Mouse (Mus musculus): ENCODE measurements at regions not wholly inside any gene's neighbourhood (a gene's known extent, or its start where the extent isn't known, plus 50 kb on each side); places are given as distances from the start of the nearest gene placed in this dataset.

- WGBS: 43% methylated on average over 2 of the region's 2 CpGs
- no peak overlapping the region for H3K4me2 ChIP-seq
- H3K27ac ChIP-seq: no peak overlapping the region
- H3K27me3 ChIP-seq (replicated peaks): no peaks in the 10 kb centered on the region
- H3K4me3 ChIP-seq (replicated peaks): no peak overlapping the region
- H3K36me3 ChIP-seq: no peaks in the 10 kb centered on the region
- no peaks in the 10 kb centered on the region for H3K9me3 ChIP-seq
- no peaks in the 10 kb centered on the region for H3K4me1 ChIP-seq
- ATAC-seq (ENCODE audit: insufficient read depth, low FRiP score, low read depth): no peak
- H3K9ac ChIP-seq: no peak overlapping the region
These were observed 71.5 kb upstream of the Actbl2 start for GRCm38 (mm10) chr13:111183293-111183692.

DNA sequence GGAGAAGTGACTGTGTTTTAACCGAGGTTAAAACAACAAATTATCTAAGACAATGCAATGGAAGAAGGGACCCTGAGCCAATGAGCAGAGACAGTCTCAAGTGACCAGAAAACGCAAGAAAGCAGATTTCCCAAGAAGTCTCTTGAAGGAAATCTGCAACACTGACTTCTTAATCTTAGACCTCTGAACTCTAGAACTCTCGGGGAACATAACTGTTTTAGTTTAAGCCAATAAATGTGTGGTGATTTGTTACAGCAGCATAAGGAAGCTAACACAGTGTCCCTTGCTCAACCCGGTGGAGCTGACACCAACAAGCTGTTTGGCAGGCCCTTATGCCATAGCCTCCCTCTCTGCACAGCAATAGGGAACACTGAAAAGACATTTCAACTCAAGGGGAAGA is 69.0 kb upstream of the Actbl2 start:
- H3K9ac ChIP-seq: no peak overlapping the region
- no peaks in the 10 kb centered on the region for H3K36me3 ChIP-seq
- H3K27ac ChIP-seq: no peak overlapping the region
- H3K27me3 ChIP-seq (replicated peaks): no peaks in the 10 kb centered on the region
- H3K9me3 ChIP-seq: no peaks in the 10 kb centered on the region
- WGBS: 55% methylated on average over 4 of the region's 4 CpGs
- H3K4me1 ChIP-seq: no peaks in the 10 kb centered on the region
- H3K4me2 ChIP-seq: no peak overlapping the region
- H3K4me3 ChIP-seq (replicated peaks): no peak overlapping the region
- no peak for ATAC-seq (ENCODE audit: insufficient read depth, low FRiP score, low read depth)

GRCm38 (mm10) chr13:111186833-111187232 is 68.0 kb upstream of the Actbl2 start:
- 81% methylated on average over 2 of the region's 2 CpGs for WGBS
- ATAC-seq (ENCODE audit: insufficient read depth, low FRiP score, low read depth): no peak
- no peak overlapping the region for H3K4me2 ChIP-seq

GRCm38 (mm10) chr13:111193919-111194318 is 60.9 kb upstream of the Actbl2 start:
- Histone ChIP-seq H3K9ac (no peak overlapping the region), H3K9me3 (no peaks in the 10 kb centered on the region), H3K4me2 (no peak overlapping the region), H3K4me3 (replicated peaks) (no peak overlapping the region), H3K27me3 (replicated peaks) (no peaks in the 10 kb centered on the region), H3K4me1 (no peaks in the 10 kb centered on the region), H3K27ac (peak overlapping the region; percentile 72), H3K36me3 (no peaks in the 10 kb centered on the region)
- ATAC-seq (ENCODE audit: insufficient read depth, low FRiP score, low read depth): peak; percentile 96
- 56% methylated on average over 2 of the region's 2 CpGs for WGBS

More at GRCm38 (mm10) chr13:111186833-111187232, 68.0 kb upstream of the Actbl2 start:
- H3K4me3 ChIP-seq (replicated peaks): no peak overlapping the region
- no peaks in the 10 kb centered on the region for H3K36me3 ChIP-seq
- H3K27me3 ChIP-seq (replicated peaks): no peaks in the 10 kb centered on the region
- H3K4me1 ChIP-seq: no peaks in the 10 kb centered on the region
- no peak overlapping the region for H3K27ac ChIP-seq
- H3K9ac ChIP-seq: no peak overlapping the region
- no peaks in the 10 kb centered on the region for H3K9me3 ChIP-seq

- Histone ChIP-seq H3K9me3 (no peaks in the 10 kb centered on the region), H3K9ac (no peak overlapping the region), H3K4me1 (no peaks in the 10 kb centered on the region), H3K4me3 (replicated peaks) (no peak overlapping the region), H3K36me3 (no peaks in the 10 kb centered on the region), H3K4me2 (no peak overlapping the region), H3K27me3 (replicated peaks) (no peaks in the 10 kb centered on the region), H3K27ac (peak overlapping the region; percentile 70)
- 32% methylated on average over 7 of the region's 7 CpGs for WGBS
- peak; percentile 44; the same call in 1 of the 2 replicates for ATAC-seq (ENCODE audit: insufficient read depth, low FRiP score, low read depth)
These were observed 60.5 kb upstream of the Actbl2 start for GRCm38 (mm10) chr13:111194337-111194736.

DNA sequence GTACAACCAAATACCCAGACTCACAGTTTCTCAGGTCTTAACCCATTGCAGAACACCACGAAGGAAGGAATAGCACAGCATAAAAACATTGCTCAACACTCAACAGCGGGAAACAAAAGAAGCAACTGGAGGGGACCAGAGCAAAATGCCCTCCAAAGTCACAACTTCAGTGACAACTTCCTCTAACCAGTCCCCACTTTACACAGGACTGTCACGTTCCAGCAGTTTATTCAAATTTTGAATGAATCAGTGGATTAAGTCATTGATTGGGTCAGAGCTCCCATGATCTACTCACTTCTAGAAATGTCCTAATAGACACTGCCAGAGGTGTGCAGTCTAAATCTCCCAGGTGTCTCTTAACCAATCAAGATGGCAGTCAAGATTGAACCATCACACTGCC is 53.3 kb upstream of the Actbl2 start:
- 76% methylated on average over 3 of the region's 3 CpGs for WGBS
- Histone ChIP-seq H3K27ac (no peak overlapping the region), H3K27me3 (replicated peaks) (no peaks in the 10 kb centered on the region), H3K4me1 (no peaks in the 10 kb centered on the region), H3K36me3 (no peaks in the 10 kb centered on the region), H3K9ac (no peak overlapping the region), H3K4me2 (no peak overlapping the region), H3K9me3 (no peaks in the 10 kb centered on the region), H3K4me3 (replicated peaks) (no peak overlapping the region)
- no peak for ATAC-seq (ENCODE audit: insufficient read depth, low FRiP score, low read depth)

DNA sequence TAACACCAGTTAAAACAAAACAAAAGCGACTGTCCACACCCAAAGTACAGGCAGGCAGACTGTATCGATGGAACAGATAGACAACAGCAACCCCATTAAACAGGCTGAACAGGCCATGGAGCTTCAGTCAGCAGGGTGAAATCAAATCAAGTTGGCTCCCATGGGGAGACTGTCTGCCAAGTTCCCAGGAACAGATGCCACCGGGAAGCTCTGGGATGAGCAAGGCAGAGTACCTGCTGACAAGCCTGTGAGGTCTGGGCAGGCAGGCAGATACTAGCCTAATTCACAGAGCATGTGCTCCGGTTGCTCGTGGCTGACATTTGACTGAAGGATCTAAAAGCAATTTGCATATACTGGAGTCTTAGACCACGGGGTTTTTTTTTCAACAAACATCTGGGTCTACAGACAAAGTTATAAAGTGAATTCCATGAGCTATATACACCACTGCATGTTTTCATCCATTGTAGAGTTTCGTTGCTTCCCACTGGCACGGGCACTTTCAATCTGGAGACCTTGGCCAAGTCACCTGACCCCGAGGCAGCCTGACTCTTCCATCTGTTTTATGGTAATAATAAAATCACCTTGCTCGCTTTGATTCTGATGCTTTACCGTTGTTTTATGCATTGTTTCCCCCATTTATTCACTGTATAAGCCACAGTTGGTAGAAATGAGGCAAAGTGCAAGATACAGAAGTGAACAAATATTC is 50.1 kb upstream of the Actbl2 start:
- Histone ChIP-seq H3K4me1 (no peaks in the 10 kb centered on the region), H3K9me3 (no peaks in the 10 kb centered on the region), H3K27ac (no peak overlapping the region), H3K4me2 (no peak overlapping the region), H3K9ac (no peak overlapping the region), H3K27me3 (replicated peaks) (no peaks in the 10 kb centered on the region), H3K36me3 (no peaks in the 10 kb centered on the region), H3K4me3 (replicated peaks) (no peak overlapping the region)
- WGBS: 80% methylated on average over 11 of the region's 11 CpGs
- no peak for ATAC-seq (ENCODE audit: insufficient read depth, low FRiP score, low read depth)
